Mouse (Mus musculus): Measurements from ENCODE around the gene Agbl5. TPM values are rescaled to one million over a fixed set of nuclear protein-coding genes. Genes with fewer than 3 reads are reported as not detected.
A peak's percentile ranks its signal among the peaks of the same experiment; 100 is the strongest.

The Agbl5 gene
- polyA plus RNA-seq, 1 experiment from 2014 or later, result 5.5 TPM

GRCm38 (mm10) chr5:30868981-30869380 lies 19.5 kb upstream of the Agbl5 start:
- Histone ChIP-seq H3K4me2 (replicated peaks; ENCODE audit: low read depth) (peak overlapping the region; percentile 64), H3K4me1 (replicated peaks; ENCODE audit: control insufficient read depth, insufficient read depth, low read length) (no peaks in the 10 kb centered on the region), H3K4me3 (ENCODE audit: low read depth, low read length) (peak overlapping the region; percentile 93), H3K9me3 (ENCODE audit: control insufficient read depth) (no peaks in the 10 kb centered on the region), H3K27me3 (replicated peaks; ENCODE audit: control insufficient read depth, insufficient read depth, low read length) (no peaks in the 10 kb centered on the region), H3K36me3 (ENCODE audit: control insufficient read depth, insufficient read depth) (peaks cover 33% of the 10 kb centered on the region), H3K9ac (ENCODE audit: low read depth, low read length) (peak overlapping the region; percentile 96), H3K27ac (ENCODE audit: low read depth, low read length) (no peak overlapping the region)
- no peak for ATAC-seq
- WGBS, result 18% methylated on average over 9 of the region's 9 CpGs
- no peak for TF ChIP-seq CTCF (IDR thresholded peaks at IDR 0.05; ENCODE audit: low read depth)

DNA sequence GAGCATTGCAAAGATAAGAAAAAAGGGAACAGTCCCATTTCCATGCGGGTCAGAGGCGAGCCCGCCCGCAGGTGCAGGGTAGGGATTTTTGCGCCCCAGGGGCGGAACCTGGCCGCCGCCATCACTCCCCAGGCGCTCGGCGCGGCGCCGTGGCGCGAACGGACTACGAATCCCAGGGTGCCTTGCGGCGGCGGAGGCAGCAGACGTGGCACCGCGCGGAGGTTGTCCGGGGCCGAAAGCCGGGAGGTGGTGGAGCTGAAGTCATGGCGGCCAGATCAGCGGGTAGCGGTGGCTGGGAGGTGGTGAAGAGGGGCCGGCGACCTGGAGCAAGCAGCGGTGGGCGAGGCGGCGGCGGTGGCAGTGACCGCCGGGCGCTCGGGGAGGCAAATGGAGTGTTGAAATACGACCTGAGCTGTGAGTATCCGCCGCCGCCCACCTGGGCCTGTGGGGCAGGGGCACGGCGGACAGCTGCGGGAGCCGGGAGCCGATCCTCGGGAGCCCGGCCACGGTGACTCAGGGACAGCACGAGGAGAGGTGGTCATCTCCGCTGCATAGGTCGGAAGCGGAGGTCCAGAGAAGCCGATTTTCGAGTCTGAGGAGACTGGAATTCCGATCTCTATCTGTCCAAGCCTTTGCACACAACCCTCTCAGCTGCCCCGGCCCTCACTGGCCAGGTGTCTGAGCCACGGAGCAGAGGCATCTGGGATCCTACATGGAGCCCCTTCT lies 18.9 kb upstream of the Agbl5 start:
- peaks cover 35% of the 10 kb centered on the region for H3K36me3 ChIP-seq (ENCODE audit: control insufficient read depth, insufficient read depth)
- peak overlapping the region; percentile 93 for H3K4me3 ChIP-seq (ENCODE audit: low read depth, low read length)
- TF ChIP-seq CTCF (IDR thresholded peaks at IDR 0.05; ENCODE audit: low read depth), result no peak
- no peaks in the 10 kb centered on the region for H3K9me3 ChIP-seq (ENCODE audit: control insufficient read depth)
- peak overlapping the region; percentile 96 for H3K9ac ChIP-seq (ENCODE audit: low read depth, low read length)
- peak overlapping the region; percentile 64 for H3K4me2 ChIP-seq (replicated peaks; ENCODE audit: low read depth)
- under 1% methylated on average over 63 of the region's 63 CpGs for WGBS
- peak; percentile 91 for ATAC-seq
- H3K4me1 ChIP-seq (replicated peaks; ENCODE audit: control insufficient read depth, insufficient read depth, low read length), result no peaks in the 10 kb centered on the region
- no peaks in the 10 kb centered on the region for H3K27me3 ChIP-seq (replicated peaks; ENCODE audit: control insufficient read depth, insufficient read depth, low read length)
- 0 out of 2 replicates have a peak overlapping the region, but pooled peaks have one; percentile 37 for H3K27ac ChIP-seq (ENCODE audit: low read depth, low read length)

DNA sequence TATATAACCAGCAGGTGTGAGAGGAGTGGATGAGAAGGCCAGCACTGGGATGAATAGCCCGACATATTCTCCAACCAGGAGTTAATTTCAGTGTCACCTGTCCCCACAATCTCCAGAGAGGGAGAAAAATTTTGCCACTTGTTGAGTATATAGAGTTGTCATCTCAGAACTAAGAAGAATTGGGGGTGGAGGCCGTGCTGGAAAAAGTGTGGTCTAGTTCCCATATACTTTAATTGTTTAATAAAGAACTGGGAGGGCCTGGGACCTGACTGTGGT lies 18.4 kb upstream of the Agbl5 start:
- no peak for TF ChIP-seq CTCF (IDR thresholded peaks at IDR 0.05; ENCODE audit: low read depth)
- H3K27ac ChIP-seq (ENCODE audit: low read depth, low read length), result no peak overlapping the region

GRCm38 (mm10) chr5:30872574-30872973 lies 15.9 kb upstream of the Agbl5 start:
- H3K36me3 ChIP-seq (ENCODE audit: control insufficient read depth, insufficient read depth), result peaks cover 64% of the 10 kb centered on the region
- no peaks in the 10 kb centered on the region for H3K27me3 ChIP-seq (replicated peaks; ENCODE audit: control insufficient read depth, insufficient read depth, low read length)
- no peak overlapping the region for H3K9ac ChIP-seq (ENCODE audit: low read depth, low read length)
- H3K4me2 ChIP-seq (replicated peaks; ENCODE audit: low read depth), result no peak overlapping the region
- H3K4me1 ChIP-seq (replicated peaks; ENCODE audit: control insufficient read depth, insufficient read depth, low read length), result no peaks in the 10 kb centered on the region
- H3K27ac ChIP-seq (ENCODE audit: low read depth, low read length), result no peak overlapping the region
- no peaks in the 10 kb centered on the region for H3K9me3 ChIP-seq (ENCODE audit: control insufficient read depth)
- H3K4me3 ChIP-seq (ENCODE audit: low read depth, low read length), result no peak overlapping the region
- no peak for ATAC-seq
- 92% methylated on average over 9 of the region's 9 CpGs for WGBS
- TF ChIP-seq CTCF (IDR thresholded peaks at IDR 0.05; ENCODE audit: low read depth), result no peak

More for the DNA sequence above, 18.4 kb upstream of the Agbl5 start:
- Histone ChIP-seq H3K4me2 (replicated peaks; ENCODE audit: low read depth) (peak overlapping the region; percentile 64), H3K36me3 (ENCODE audit: control insufficient read depth, insufficient read depth) (peaks cover 39% of the 10 kb centered on the region), H3K9ac (ENCODE audit: low read depth, low read length) (peak overlapping the region; percentile 96), H3K9me3 (ENCODE audit: control insufficient read depth) (no peaks in the 10 kb centered on the region), H3K4me3 (ENCODE audit: low read depth, low read length) (peak overlapping the region; percentile 93), H3K27me3 (replicated peaks; ENCODE audit: control insufficient read depth, insufficient read depth, low read length) (no peaks in the 10 kb centered on the region), H3K4me1 (replicated peaks; ENCODE audit: control insufficient read depth, insufficient read depth, low read length) (no peaks in the 10 kb centered on the region)
- 14% methylated on average over 2 of the region's 2 CpGs for WGBS
- no peak for ATAC-seq

DNA sequence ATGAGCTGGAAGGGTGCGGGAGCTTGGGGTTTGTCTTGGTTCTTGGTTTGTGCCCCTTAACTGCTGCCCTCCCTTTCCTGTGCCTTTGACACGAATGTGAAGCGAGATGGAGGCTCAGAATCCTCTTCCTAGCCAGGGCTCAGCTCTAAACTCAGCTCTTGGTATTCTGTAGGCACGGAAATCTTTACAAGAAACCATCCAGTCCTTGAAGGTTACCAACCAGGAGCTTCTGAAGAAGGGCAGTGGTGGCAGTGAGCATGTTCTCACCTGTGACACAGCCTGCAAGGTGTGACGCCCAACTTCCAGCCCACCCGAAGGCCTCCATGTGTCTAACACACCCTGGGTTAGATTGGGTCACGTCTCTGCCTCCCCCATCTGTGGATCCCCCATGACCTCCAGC lies 14.1 kb upstream of the Agbl5 start:
- Histone ChIP-seq H3K36me3 (ENCODE audit: control insufficient read depth, insufficient read depth) (peaks cover 70% of the 10 kb centered on the region), H3K4me2 (replicated peaks; ENCODE audit: low read depth) (no peak overlapping the region), H3K27ac (ENCODE audit: low read depth, low read length) (no peak overlapping the region), H3K9ac (ENCODE audit: low read depth, low read length) (no peak overlapping the region), H3K9me3 (ENCODE audit: control insufficient read depth) (no peaks in the 10 kb centered on the region), H3K27me3 (replicated peaks; ENCODE audit: control insufficient read depth, insufficient read depth, low read length) (no peaks in the 10 kb centered on the region), H3K4me1 (replicated peaks; ENCODE audit: control insufficient read depth, insufficient read depth, low read length) (no peaks in the 10 kb centered on the region), H3K4me3 (ENCODE audit: low read depth, low read length) (no peak overlapping the region)
- no peak for ATAC-seq
- TF ChIP-seq CTCF (IDR thresholded peaks at IDR 0.05; ENCODE audit: low read depth), result no peak
- WGBS, result 90% methylated on average over 7 of the region's 7 CpGs

GRCm38 (mm10) chr5:30878616-30879015 lies 9.9 kb upstream of the Agbl5 start:
- H3K27ac ChIP-seq (ENCODE audit: low read depth, low read length), result no peak overlapping the region
- H3K4me1 ChIP-seq (replicated peaks; ENCODE audit: control insufficient read depth, insufficient read depth, low read length), result no peaks in the 10 kb centered on the region
- TF ChIP-seq CTCF (IDR thresholded peaks at IDR 0.05; ENCODE audit: low read depth), result no peak
- H3K27me3 ChIP-seq (replicated peaks; ENCODE audit: control insufficient read depth, insufficient read depth, low read length), result no peaks in the 10 kb centered on the region
- H3K4me3 ChIP-seq (ENCODE audit: low read depth, low read length), result no peak overlapping the region
- 45% methylated on average over 6 of the region's 6 CpGs for WGBS
- H3K4me2 ChIP-seq (replicated peaks; ENCODE audit: low read depth), result no peak overlapping the region
- H3K36me3 ChIP-seq (ENCODE audit: control insufficient read depth, insufficient read depth), result peaks cover 45% of the 10 kb centered on the region
- H3K9me3 ChIP-seq (ENCODE audit: control insufficient read depth), result no peaks in the 10 kb centered on the region
- ATAC-seq, result no peak
- H3K9ac ChIP-seq (ENCODE audit: low read depth, low read length), result no peak overlapping the region
